Mouse (Mus musculus) thymus, postnatal 10 days (tissue): ENCODE results near the gene Ncstn.

ENCODE experiments used
- DNase-seq, 2 experiments: peaks; one replicate each; pipeline ENCODE4 v3.0.0; 2021; ENCODE audit warnings: low spot score in 2 of 2

Ncstn gene

DNA sequence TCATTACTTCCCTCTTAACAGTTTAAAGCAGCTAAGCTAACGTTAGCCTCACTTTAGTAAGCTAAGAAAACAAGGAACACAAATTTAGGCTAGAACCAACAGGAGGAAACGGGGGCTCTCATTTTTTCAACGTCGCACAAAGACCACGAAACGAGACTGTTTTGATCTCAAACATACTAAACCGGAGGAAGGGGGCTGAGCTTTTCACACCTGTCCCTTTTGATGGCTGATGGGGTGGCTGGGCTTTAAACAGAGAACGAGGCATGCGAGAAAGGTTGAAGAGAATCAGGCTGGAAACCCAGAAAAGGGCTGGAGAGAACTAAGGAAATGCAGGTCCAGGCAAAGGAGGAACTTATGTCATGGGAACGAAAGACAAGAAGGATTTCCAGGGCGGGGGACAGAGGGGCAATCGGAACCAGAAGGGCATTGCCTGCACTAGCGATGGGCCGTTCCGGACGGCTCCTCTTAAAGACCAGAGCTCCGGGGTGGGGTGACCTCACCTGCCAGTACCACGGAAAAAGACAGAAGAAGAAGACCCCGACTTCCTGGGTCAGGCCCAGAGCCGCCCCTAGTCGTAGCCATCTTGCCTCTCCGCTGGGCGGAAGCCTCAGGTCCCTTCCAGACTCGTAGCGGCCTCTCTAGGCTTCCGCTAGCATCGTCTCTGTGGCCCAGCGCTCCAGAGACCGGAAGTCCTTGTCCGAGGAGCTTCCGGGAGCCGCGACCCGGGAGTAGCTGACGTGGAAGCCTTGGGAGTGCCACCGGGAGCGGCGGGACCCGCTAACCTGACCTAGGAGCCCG is at the start of gene Ncstn, which contains the start of gene Copa:
Ncstn (minus strand) TSS at position 695 of the 798 bp plus-strand sequence.
Copa (plus strand) TSS at position 429 of the 798 bp plus-strand sequence.
- peak; percentile 81 to 86 for DNase-seq

- DNase-seq, result no peak
Measured at GRCm38 (mm10) chr1:172132319-172132718, 49.7 kb upstream of the Ncstn start.

DNA sequence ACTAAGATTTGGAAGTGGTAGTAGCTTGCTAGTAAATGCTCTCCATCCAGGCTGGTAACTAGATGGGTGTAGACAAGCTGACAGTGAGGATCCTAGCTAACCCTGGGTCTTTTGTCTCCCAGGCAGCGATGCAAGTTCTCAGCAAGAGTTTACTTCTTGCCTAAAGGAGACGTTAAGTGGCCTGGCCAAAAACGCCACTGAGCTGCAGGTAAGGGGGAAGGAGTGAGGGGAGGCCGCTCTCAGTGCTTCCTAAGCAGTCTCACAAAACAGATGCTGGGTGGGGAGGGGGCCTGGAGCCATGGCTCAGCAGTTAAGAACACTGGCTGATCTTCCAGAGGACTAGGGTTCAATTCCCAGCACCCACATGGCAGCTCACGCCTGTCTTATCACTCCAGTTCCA is 47.2 kb upstream of the Ncstn start:
- DNase-seq, result no peak

DNA sequence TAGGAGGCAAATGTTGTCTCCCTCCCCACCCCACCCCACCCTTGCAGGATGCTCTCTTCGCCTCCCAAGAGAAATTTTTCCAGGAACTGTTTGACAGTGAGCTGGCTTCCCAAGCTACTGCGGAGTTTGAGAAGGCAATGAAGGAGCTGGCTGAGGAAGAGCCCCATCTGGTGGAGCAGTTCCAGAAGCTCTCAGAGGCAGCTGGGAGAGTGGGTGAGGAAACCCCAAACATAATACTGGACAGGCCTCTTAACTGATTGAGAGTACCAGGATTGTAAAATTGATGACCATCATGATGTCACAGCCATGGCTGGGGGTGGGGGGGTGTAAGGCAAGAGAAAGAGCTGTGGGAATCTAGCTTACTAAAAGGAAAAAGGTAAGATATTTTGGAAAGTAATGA is 46.5 kb upstream of the Ncstn start:
- DNase-seq, result no peak

- DNase-seq, result no peak
Measured at GRCm38 (mm10) chr1:172128563-172128962, 46.0 kb upstream of the Ncstn start.

GRCm38 (mm10) chr1:172127487-172127886 is 44.9 kb upstream of the Ncstn start:
- no peak for DNase-seq

GRCm38 (mm10) chr1:172126376-172127347 is 44.1 kb upstream of the Ncstn start, which contains the start of gene Pex19:
Gene Pex19, plus strand, starts transcription at chr1:172126755.
- peak; percentile 61 to 71 for DNase-seq

DNA sequence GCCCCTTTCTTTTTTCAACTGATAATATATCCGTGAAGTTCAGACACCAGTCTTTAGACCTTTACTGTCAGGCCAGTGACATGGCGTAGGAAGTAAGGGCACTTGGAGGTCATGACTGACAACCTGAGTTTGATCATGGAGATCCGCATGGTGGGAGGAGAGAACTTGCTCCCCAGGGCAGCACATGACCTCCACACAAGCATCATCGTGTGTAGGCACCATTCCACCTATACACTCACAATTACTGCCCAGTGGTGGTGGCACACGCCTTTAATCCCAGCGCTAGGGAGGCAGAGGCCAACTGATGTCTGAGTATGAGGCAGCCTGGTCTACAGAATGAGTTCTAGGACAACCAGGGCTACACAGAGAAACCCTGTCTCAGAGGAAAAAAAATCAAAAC is 42.0 kb upstream of the Ncstn start:
- DNase-seq, result no peak

DNA sequence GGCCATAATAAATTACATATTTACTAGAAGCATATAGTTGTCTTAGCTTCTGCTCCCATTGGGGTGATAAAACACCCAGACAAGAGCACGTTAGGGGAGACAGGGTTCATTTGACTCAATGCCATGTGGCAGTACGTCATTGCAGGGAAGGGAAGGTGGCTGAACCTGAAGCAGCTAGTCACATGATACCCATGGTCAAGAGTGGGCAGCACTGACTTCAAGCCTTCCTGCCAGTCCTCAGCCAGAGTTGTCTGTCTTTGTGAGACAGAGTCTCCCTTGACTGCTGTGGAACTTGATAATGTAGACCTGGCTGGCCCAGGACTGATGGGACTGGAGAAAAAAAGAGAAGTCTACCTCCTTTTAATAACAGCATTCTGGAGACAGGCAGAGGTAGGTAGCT is 40.1 kb upstream of the Ncstn start:
- no peak for DNase-seq

DNA sequence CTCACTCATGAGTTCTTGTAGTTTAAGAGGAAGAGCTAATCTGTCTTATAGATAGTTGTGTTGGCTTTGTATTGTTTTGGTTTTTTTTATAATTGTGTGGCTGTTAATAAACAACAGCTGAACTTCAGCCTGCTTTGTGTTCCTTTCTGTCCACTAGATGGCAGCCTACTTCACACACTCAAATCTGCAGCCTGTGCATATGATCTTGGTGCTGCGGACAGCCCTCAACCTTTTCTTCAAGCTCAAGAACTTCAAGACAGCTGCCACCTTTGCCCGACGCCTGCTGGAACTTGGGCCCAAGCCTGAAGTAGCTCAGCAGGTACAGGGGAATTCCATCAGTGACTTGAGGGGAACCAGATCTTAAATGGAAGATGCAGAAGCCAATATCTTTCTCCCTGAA is 37.1 kb upstream of the Ncstn start:
- peak in 1 of 2 experiments; percentile 37 for DNase-seq

DNA sequence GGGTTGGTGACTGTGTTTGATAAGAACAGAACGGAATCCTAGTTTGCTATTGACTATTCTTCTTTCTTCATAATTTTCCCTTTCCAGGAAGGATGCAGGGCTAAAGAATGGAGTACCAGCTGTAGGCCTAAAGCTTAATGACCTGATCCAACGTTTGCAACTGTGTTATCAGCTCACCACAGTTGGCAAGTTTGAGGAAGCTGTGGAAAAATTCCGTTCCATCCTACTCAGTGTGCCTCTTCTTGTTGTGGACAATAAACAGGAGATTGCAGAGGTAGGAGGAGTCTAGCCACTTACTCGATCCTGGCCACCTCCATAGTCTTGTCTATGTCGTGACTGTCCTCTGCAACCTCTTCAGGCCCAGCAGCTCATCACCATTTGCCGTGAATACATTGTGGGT is 36.5 kb upstream of the Ncstn start:
- no peak for DNase-seq

GRCm38 (mm10) chr1:172116948-172117347 is 34.4 kb upstream of the Ncstn start:
- no peak for DNase-seq

DNA sequence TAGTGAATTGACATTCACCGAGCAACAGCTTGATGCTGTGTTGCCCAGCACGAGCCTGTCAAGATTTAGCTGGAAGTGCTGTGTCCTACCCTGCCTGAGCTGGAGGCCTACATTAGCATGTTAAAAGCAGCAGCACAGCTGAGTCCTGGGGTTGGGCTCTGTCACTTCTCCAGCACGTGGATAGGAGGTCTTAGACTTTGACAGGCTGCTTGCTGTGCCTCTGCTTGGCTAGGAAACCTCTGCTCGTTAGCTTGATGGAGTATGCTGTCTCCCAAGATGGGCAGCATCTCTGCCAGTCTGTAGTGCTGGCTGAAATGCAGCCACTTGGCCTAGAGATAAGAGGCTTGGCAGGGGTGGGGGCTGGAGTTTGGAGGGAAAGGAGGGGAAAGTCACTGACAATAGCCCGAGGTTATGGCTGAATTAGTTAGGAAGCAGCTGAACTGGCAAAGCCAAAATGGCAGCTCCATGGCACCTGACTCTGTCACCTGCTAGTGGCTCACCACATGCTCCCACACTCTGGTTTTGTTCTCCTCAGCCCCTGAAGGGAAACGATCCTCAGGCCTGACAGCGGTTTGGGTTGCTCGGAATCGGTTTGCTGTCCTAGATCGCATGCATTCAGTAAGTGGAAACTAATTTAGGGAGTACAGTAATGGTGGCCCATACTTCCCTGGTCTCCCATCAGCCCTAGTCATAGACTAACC is 25.3 kb upstream of the Ncstn start:
- DNase-seq, result no peak

DNA sequence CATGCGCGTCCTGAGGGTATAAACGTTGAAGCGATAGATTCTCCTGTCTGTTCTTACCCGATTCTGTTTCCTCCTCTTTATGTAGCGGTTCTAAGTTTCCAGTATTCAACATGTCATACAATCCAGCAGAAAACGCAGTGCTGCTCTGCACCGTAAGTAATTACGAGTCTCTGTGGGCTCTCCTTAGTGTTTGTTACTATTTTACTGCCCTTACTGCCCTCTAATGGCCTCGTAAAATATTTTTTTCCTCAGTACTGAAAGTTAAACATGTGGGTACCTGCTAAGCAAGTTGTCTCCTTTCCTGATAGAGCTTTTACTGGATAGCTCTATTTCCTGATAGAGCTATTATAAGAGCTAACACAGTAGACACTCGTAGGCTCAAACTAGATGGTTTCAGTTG is 22.5 kb upstream of the Ncstn start:
- DNase-seq, result no peak

DNA sequence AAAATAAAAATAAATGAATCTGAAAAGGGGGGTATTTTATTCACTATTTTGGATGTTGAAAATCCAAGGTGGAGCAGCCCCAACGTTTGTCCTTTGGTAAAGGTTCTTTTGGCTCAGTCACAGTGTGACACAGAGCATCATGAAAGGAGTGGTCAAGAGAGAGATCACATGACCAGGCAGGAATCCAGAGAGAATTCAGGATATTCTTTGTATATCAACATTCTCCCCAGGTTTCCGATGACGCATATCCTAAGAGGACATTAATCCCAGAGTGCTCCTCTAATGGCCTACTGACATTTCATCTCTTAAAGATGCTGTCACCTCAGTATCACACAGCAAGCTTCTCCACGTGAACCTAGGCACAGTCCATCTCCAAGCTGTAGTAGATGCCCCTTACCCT is 21.0 kb upstream of the Ncstn start:
- no peak for DNase-seq

- DNase-seq, result no peak
Measured at GRCm38 (mm10) chr1:172099325-172100033, 16.9 kb upstream of the Ncstn start.

DNA sequence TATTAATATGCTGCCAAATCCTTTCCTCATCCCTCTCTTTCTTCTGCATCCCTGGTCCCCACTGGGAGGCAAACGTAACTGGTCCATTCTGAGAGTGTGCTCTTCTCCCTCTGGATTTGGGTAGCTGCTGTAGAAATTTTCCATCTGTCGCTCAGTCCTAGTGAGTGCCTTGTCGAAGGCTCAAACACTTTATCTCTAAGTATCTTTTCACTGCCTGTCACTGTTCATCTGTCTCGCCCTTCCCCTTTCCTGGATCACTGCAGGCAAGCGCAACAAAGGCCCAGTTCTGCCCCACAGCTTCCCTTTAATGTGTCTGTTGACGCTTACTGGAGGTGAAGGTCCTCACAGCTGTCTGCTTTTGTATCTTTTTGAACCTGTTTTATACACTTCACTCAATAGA is 12.6 kb upstream of the Ncstn start:
- DNase-seq, result no peak

GRCm38 (mm10) chr1:172094295-172094694 is 11.7 kb upstream of the Ncstn start:
- DNase-seq, result no peak

- no peak for DNase-seq
Measured at GRCm38 (mm10) chr1:172093522-172093921, 10.9 kb upstream of the Ncstn start.

GRCm38 (mm10) chr1:172082899-172083445 is 377 bp upstream of the Ncstn start:
- no peak for DNase-seq

GRCm38 (mm10) chr1:172077981-172078380 is 4.6 kb downstream of the Ncstn start:
- DNase-seq, result no peak
